Mouse (Mus musculus): ENCODE measurements around the gene Atad2b.
A peak's percentile ranks its signal among the peaks of the same experiment; 100 is the strongest.

- TF ChIP-seq CTCF (IDR thresholded peaks at IDR 0.05; ENCODE audit: control insufficient read depth, insufficient read depth, insufficient read length) (no peak), MAX (IDR thresholded peaks at IDR 0.05) (peak; percentile 63), CEBPB (IDR thresholded peaks at IDR 0.05; ENCODE audit: low read depth) (no peak), USF1 (IDR thresholded peaks at IDR 0.05; ENCODE audit: low read depth) (no peak)
Observed at GRCm38 (mm10) chr12:4906951-4907906, 9.9 kb upstream of the Atad2b start, which contains the start of gene Ubxn2a.
